ENCODE assay signal across 12 mouse cellular contexts in the genomic region with DNA sequence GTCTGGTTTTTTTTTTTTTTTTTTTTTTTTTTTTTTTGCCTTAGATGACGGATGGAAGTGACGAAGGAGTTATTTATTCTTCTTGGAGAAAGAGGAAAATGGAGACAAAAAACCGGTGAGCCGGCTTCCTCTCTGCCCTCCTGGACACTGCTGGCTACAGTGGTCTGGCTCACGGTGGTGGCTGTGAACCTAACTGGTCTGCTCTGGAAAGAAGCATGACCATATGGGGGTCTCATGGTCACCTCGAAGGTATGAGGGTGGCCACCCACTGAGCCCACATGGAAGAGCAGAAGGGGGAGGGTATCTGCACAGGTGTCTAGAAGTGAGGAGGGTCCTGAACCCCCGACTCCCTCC.
"Had no signal": no experiment of that assay in that cellular context is flagged by ENCODE, and none has a peak within 500 bp of the region (broad histone marks: within the 10 kb centered on the region; RNA-seq: fewer than 3 reads in every experiment).

No protein-coding gene starts in this region.

- H3K4me3 ChIP-seq: kidney, embryonic 15.5 days; limb, embryonic 13.5 days; neural tube, embryonic 13.5 days had no signal

- H3K27me3 ChIP-seq: kidney, embryonic 15.5 days; limb, embryonic 13.5 days had no signal

- H3K36me3 ChIP-seq: kidney, embryonic 15.5 days; limb, embryonic 13.5 days; neural tube, embryonic 13.5 days had no signal

- H3K9me3 ChIP-seq: kidney, embryonic 15.5 days; limb, embryonic 13.5 days; neural tube, embryonic 13.5 days had no signal

- H3K9ac ChIP-seq: kidney, embryonic 15.5 days; limb, embryonic 13.5 days; liver, embryonic 14.5 days; neural tube, embryonic 13.5 days had no signal

- H3K4me2 ChIP-seq: kidney, embryonic 15.5 days; limb, embryonic 13.5 days; neural tube, embryonic 13.5 days had no signal

- H3K27ac ChIP-seq: kidney, embryonic 15.5 days; limb, embryonic 13.5 days; liver, embryonic 14.5 days had no signal

- DNase-seq: kidney, adult 2 months; kidney, postnatal 14 days; layer of hippocampus, postnatal 36 days; left cerebral cortex, postnatal 4 days; lung, adult 18-20 months; spleen, adult 18-20 months; thymus, adult 18-20 months; thymus, postnatal 14 days had no signal
